Mouse (Mus musculus) NIH3T3 (cell line): ENCODE measurements around the gene Tatdn2.
A peak's percentile ranks its signal among the peaks of the same experiment; 100 is the strongest.

Experiments
- DNase-seq: peaks from one replicate; pipeline ENCODE4 v3.0.0-alpha.2; 2012; ENCODE audit warnings: low read depth

Tatdn2 gene

GRCm38 (mm10) chr6:113696582-113697221, at the start of gene Tatdn2:
TSS of gene Tatdn2 (plus strand) at chr6:113697050.
- DNase-seq: peak; percentile 98

GRCm38 (mm10) chr6:113649346-113650196, 47.3 kb upstream of the Tatdn2 start:
- no peak for DNase-seq

GRCm38 (mm10) chr6:113650197-113650640, 46.6 kb upstream of the Tatdn2 start:
- no peak for DNase-seq

- no peak for DNase-seq
Measured at GRCm38 (mm10) chr6:113651626-113652025, 45.2 kb upstream of the Tatdn2 start.

- no peak for DNase-seq
Measured at GRCm38 (mm10) chr6:113653551-113653950, 43.3 kb upstream of the Tatdn2 start.

- DNase-seq: no peak
Measured at GRCm38 (mm10) chr6:113654102-113654501, 42.7 kb upstream of the Tatdn2 start.

- DNase-seq: no peak
Measured at GRCm38 (mm10) chr6:113654753-113655397, 42.0 kb upstream of the Tatdn2 start.

GRCm38 (mm10) chr6:113655475-113655874, 41.4 kb upstream of the Tatdn2 start:
- no peak for DNase-seq

GRCm38 (mm10) chr6:113656847-113657246, 40.0 kb upstream of the Tatdn2 start:
- peak; percentile 31 for DNase-seq

GRCm38 (mm10) chr6:113658226-113658625, 38.6 kb upstream of the Tatdn2 start:
- no peak for DNase-seq

GRCm38 (mm10) chr6:113659648-113660491, 37.0 kb upstream of the Tatdn2 start:
- DNase-seq: no peak

GRCm38 (mm10) chr6:113660492-113661352, 36.1 kb upstream of the Tatdn2 start:
- peak; percentile 17 for DNase-seq

- DNase-seq: peak; percentile 56
Measured at GRCm38 (mm10) chr6:113661353-113662241, 35.3 kb upstream of the Tatdn2 start.

- peak; percentile 28 for DNase-seq
Measured at GRCm38 (mm10) chr6:113662964-113663700, 33.7 kb upstream of the Tatdn2 start.

- DNase-seq: no peak
Measured at GRCm38 (mm10) chr6:113664305-113664704, 32.5 kb upstream of the Tatdn2 start.

GRCm38 (mm10) chr6:113667611-113668122, 29.2 kb upstream of the Tatdn2 start:
- no peak for DNase-seq

- DNase-seq: peak; percentile 18
Measured at GRCm38 (mm10) chr6:113668287-113669154, 28.3 kb upstream of the Tatdn2 start.

- DNase-seq: no peak
Measured at GRCm38 (mm10) chr6:113669821-113670220, 27.0 kb upstream of the Tatdn2 start.
